Mouse (Mus musculus) erythroblast, embryonic 14.5 days (primary cell): Measurements from ENCODE around the gene Vwa3b.

Experiments used
- GATA1 ChIP-seq: IDR thresholded peaks from 2 replicates; pipeline ENCODE4 v1.6.1; 2012; ENCODE audit warnings: low read length, inconsistent platforms, mixed read lengths
- TAL1 ChIP-seq: IDR thresholded peaks from 3 replicates; pipeline ENCODE4 v1.6.1; 2012; ENCODE audit warnings: low read length, inconsistent platforms, mixed read lengths

- no peak for TF ChIP-seq TAL1
- no peak for TF ChIP-seq GATA1
These were observed 42.0 kb upstream of the Vwa3b start for GRCm38 (mm10) chr1:36984406-36984805.
